Mouse (Mus musculus): ENCODE measurements around the gene Mgat4c. TPM values are rescaled to one million over a fixed set of nuclear protein-coding genes. Genes with fewer than 3 reads are reported as not detected.

The Mgat4c gene
- not detected for total RNA-seq (2021)

GRCm38 (mm10) chr10:101681437-101681912, at the start of gene Mgat4c:
Gene Mgat4c, plus strand, starts transcription at chr10:101681487.
- no peak for DNase-seq (ENCODE audit: low spot score)
- intact Hi-C loops (cut with DNase I) = no loop called here

GRCm38 (mm10) chr10:101635266-101635665, 46.0 kb upstream of the Mgat4c start:
- intact Hi-C loops (cut with DNase I) = no loop called here
- no peak for DNase-seq (ENCODE audit: low spot score)

GRCm38 (mm10) chr10:101641048-101641447, 40.2 kb upstream of the Mgat4c start:
- DNase-seq (ENCODE audit: low spot score) = no peak
- intact Hi-C loops (cut with DNase I) = no loop called here

- intact Hi-C loops (cut with DNase I) = no loop called here
These were observed 627 bp downstream of the Mgat4c start for GRCm38 (mm10) chr10:101681914-101682313.

GRCm38 (mm10) chr10:101761828-101762227, 80.5 kb downstream of the Mgat4c start:
- intact Hi-C loops (cut with DNase I) = no loop called here
- no peak for DNase-seq (ENCODE audit: low spot score)

More at GRCm38 (mm10) chr10:101681914-101682313, 627 bp downstream of the Mgat4c start:
- no peak for DNase-seq (ENCODE audit: low spot score)

- no peak for DNase-seq (ENCODE audit: low spot score)
- intact Hi-C loops (cut with DNase I) = no loop called here
These were observed 89.4 kb downstream of the Mgat4c start for GRCm38 (mm10) chr10:101770688-101771087.

- intact Hi-C loops (cut with DNase I) = no loop called here
- no peak for DNase-seq (ENCODE audit: low spot score)
These were observed 89.9 kb downstream of the Mgat4c start for GRCm38 (mm10) chr10:101771157-101771556.

- intact Hi-C loops (cut with DNase I) = no loop called here
- no peak for DNase-seq (ENCODE audit: low spot score)
These were observed 102.0 kb downstream of the Mgat4c start for GRCm38 (mm10) chr10:101783161-101783744.

- intact Hi-C loops (cut with DNase I) = no loop called here
- DNase-seq (ENCODE audit: low spot score) = no peak
These were observed 114.2 kb downstream of the Mgat4c start for GRCm38 (mm10) chr10:101795507-101795906.

- DNase-seq (ENCODE audit: low spot score) = no peak
- intact Hi-C loops (cut with DNase I) = no loop called here
These were observed 117.7 kb downstream of the Mgat4c start for GRCm38 (mm10) chr10:101798831-101799474.

- intact Hi-C loops (cut with DNase I) = no loop called here
- DNase-seq (ENCODE audit: low spot score) = no peak
These were observed 127.5 kb downstream of the Mgat4c start for GRCm38 (mm10) chr10:101808768-101809167.

GRCm38 (mm10) chr10:101816902-101817301, 135.6 kb downstream of the Mgat4c start:
- no peak for DNase-seq (ENCODE audit: low spot score)
- intact Hi-C loops (cut with DNase I) = no loop called here

- intact Hi-C loops (cut with DNase I) = no loop called here
- no peak for DNase-seq (ENCODE audit: low spot score)
These were observed 146.7 kb downstream of the Mgat4c start for GRCm38 (mm10) chr10:101827944-101828343.

GRCm38 (mm10) chr10:101856115-101856514, 174.8 kb downstream of the Mgat4c start:
- no peak for DNase-seq (ENCODE audit: low spot score)
- intact Hi-C loops (cut with DNase I) = no loop called here

- intact Hi-C loops (cut with DNase I) = no loop called here
These were observed 208.6 kb downstream of the Mgat4c start for GRCm38 (mm10) chr10:101889866-101890265.

GRCm38 (mm10) chr10:101917328-101917814, 236.1 kb downstream of the Mgat4c start:
- intact Hi-C loops (cut with DNase I) = no loop called here
- DNase-seq (ENCODE audit: low spot score) = no peak

More at GRCm38 (mm10) chr10:101889866-101890265, 208.6 kb downstream of the Mgat4c start:
- DNase-seq (ENCODE audit: low spot score) = no peak

- intact Hi-C loops (cut with DNase I) = no loop called here
These were observed 316.3 kb downstream of the Mgat4c start for GRCm38 (mm10) chr10:101997612-101998011.

GRCm38 (mm10) chr10:102042513-102042912, 361.2 kb downstream of the Mgat4c start:
- intact Hi-C loops (cut with DNase I) = no loop called here
- DNase-seq (ENCODE audit: low spot score) = no peak

More at GRCm38 (mm10) chr10:101997612-101998011, 316.3 kb downstream of the Mgat4c start:
- no peak for DNase-seq (ENCODE audit: low spot score)

GRCm38 (mm10) chr10:102056218-102056617, 374.9 kb downstream of the Mgat4c start:
- intact Hi-C loops (cut with DNase I) = no loop called here
- DNase-seq (ENCODE audit: low spot score) = no peak

- DNase-seq (ENCODE audit: low spot score) = no peak
- intact Hi-C loops (cut with DNase I) = no loop called here
These were observed 375.8 kb downstream of the Mgat4c start for GRCm38 (mm10) chr10:102056975-102057565.
